Mouse (Mus musculus) midbrain, embryonic 10.5 days (tissue): Measurements from ENCODE around the gene Cat. TPM values are rescaled to one million over a fixed set of nuclear protein-coding genes. Genes with fewer than 3 reads are reported as not detected.

ENCODE experiments used
- DNase-seq: peaks from one replicate; pipeline ENCODE4 v3.0.0-alpha.2; 2017; ENCODE audit warnings: low spot score
- H3K27ac ChIP-seq: fragments of 300-500 bp; sonication (generic); replicated peaks from 2 replicates; pipeline ENCODE4 v1.5.1; 2016; ENCODE audit warnings: mild to moderate bottlenecking
- H3K27me3 ChIP-seq: fragments of 300-500 bp; sonication (generic); 2 replicates; pipeline ENCODE4 v1.6.1; 2016; ENCODE audit warnings: low read depth, mild to moderate bottlenecking; ENCODE audit not compliant: poor library complexity, severe bottlenecking
- H3K36me3 ChIP-seq: fragments of 300-500 bp; sonication (generic); 2 replicates; pipeline ENCODE4 v1.6.1; 2016; ENCODE audit warnings: mild to moderate bottlenecking, moderate library complexity
- H3K4me1 ChIP-seq: fragments of 300-500 bp; sonication (generic); 2 replicates; pipeline ENCODE4 v1.6.1; 2016
- H3K4me3 ChIP-seq: fragments of 300-500 bp; sonication (generic); 2 replicates; pipeline ENCODE4 v1.5.1; 2016; ENCODE audit warnings: mild to moderate bottlenecking, moderate library complexity
- H3K9me3 ChIP-seq: fragments of 300-500 bp; sonication (generic); replicated peaks from 2 replicates; pipeline ENCODE4 v1.6.1; 2016; ENCODE audit warnings: mild to moderate bottlenecking
- WGBS: fragments of 180-500 bp; shearing (Covaris S2); methylation state at CpG from one replicate; pipeline ENCODE4 v1.1.7; 2016; 5-methylcytosine and 5-hydroxymethylcytosine counted together
- polyA plus RNA-seq: library from polyadenylated mRNA; unstranded; fragments of >200 nt; fragmentation: Nextera tagmentation; extraction: Ambion mirVana; gene quantifications from 2 replicates; pipeline ENCODE4 v1.2.1, GENCODE M21; 2016

Cat gene
- polyA plus RNA-seq, 1 experiment from 2014 or later: 102 TPM

GRCm38 (mm10) chr2:103449813-103450212 lies 35.1 kb downstream of the Cat start:
- H3K27me3 ChIP-seq: 0 out of 2 replicates have a peak, but pooled peaks cover 6% of the 10 kb centered on the region
- 90% methylated on average over 7 of the region's 7 CpGs for WGBS

GRCm38 (mm10) chr2:103448947-103449560 lies 35.9 kb downstream of the Cat start:
- Histone ChIP-seq H3K4me1 (peaks cover 10% of the 10 kb centered on the region), H3K27me3 (0 out of 2 replicates have a peak, but pooled peaks cover 6% of the 10 kb centered on the region), H3K27ac (no peak overlapping the region), H3K36me3 (peaks cover 16% of the 10 kb centered on the region), H3K4me3 (no peak overlapping the region), H3K9me3 (no peaks in the 10 kb centered on the region)
- 80% methylated on average over 14 of the region's 14 CpGs for WGBS
- DNase-seq: no peak

More at GRCm38 (mm10) chr2:103449813-103450212, 35.1 kb downstream of the Cat start:
- no peak for DNase-seq
- H3K9me3 ChIP-seq: no peaks in the 10 kb centered on the region
- H3K4me3 ChIP-seq: no peak overlapping the region
- no peak overlapping the region for H3K27ac ChIP-seq
- peaks cover 24% of the 10 kb centered on the region for H3K36me3 ChIP-seq
- H3K4me1 ChIP-seq: peaks cover 8% of the 10 kb centered on the region

- Histone ChIP-seq H3K9me3 (no peaks in the 10 kb centered on the region), H3K4me1 (peaks cover 10% of the 10 kb centered on the region), H3K36me3 (no peaks in the 10 kb centered on the region), H3K27me3 (0 out of 2 replicates have a peak, but pooled peaks cover 6% of the 10 kb centered on the region), H3K27ac (no peak overlapping the region), H3K4me3 (no peak overlapping the region)
- no peak for DNase-seq
- WGBS: 91% methylated on average over 6 of the region's 6 CpGs
Measured at GRCm38 (mm10) chr2:103446326-103446725, 38.6 kb downstream of the Cat start.

GRCm38 (mm10) chr2:103445776-103446175 lies 39.2 kb downstream of the Cat start:
- WGBS: 68% methylated on average over 6 of the region's 6 CpGs

GRCm38 (mm10) chr2:103439710-103440109 lies 45.2 kb downstream of the Cat start:
- peaks cover 10% of the 10 kb centered on the region for H3K4me1 ChIP-seq
- no peaks in the 10 kb centered on the region for H3K9me3 ChIP-seq
- peak overlapping the region; percentile 41 for H3K4me3 ChIP-seq
- H3K36me3 ChIP-seq: no peaks in the 10 kb centered on the region
- H3K27me3 ChIP-seq: no peaks in the 10 kb centered on the region
- 7% methylated on average over 12 of the region's 12 CpGs for WGBS
- DNase-seq: peak; percentile 82
- H3K27ac ChIP-seq: peak overlapping the region; percentile 76

More at GRCm38 (mm10) chr2:103445776-103446175, 39.2 kb downstream of the Cat start:
- Histone ChIP-seq H3K36me3 (no peaks in the 10 kb centered on the region), H3K9me3 (no peaks in the 10 kb centered on the region), H3K4me3 (no peak overlapping the region), H3K27me3 (0 out of 2 replicates have a peak, but pooled peaks cover 6% of the 10 kb centered on the region), H3K27ac (no peak overlapping the region), H3K4me1 (peaks cover 10% of the 10 kb centered on the region)
- peak; percentile 42 for DNase-seq

GRCm38 (mm10) chr2:103439071-103439622 lies 45.8 kb downstream of the Cat start:
- no peak overlapping the region for H3K4me3 ChIP-seq
- WGBS: 94% methylated on average over 11 of the region's 11 CpGs

GRCm38 (mm10) chr2:103436534-103436933 lies 48.4 kb downstream of the Cat start:
- H3K4me3 ChIP-seq: no peak overlapping the region
- 82% methylated on average over 5 of the region's 5 CpGs for WGBS
- H3K4me1 ChIP-seq: peaks cover 13% of the 10 kb centered on the region
- no peaks in the 10 kb centered on the region for H3K36me3 ChIP-seq
- H3K27me3 ChIP-seq: no peaks in the 10 kb centered on the region
- H3K27ac ChIP-seq: 0 out of 2 replicates have a peak overlapping the region, but pooled peaks have one; percentile 9
- DNase-seq: no peak
- no peaks in the 10 kb centered on the region for H3K9me3 ChIP-seq

More at GRCm38 (mm10) chr2:103439071-103439622, 45.8 kb downstream of the Cat start:
- Histone ChIP-seq H3K4me1 (peaks cover 9% of the 10 kb centered on the region), H3K9me3 (no peaks in the 10 kb centered on the region), H3K36me3 (no peaks in the 10 kb centered on the region), H3K27me3 (no peaks in the 10 kb centered on the region), H3K27ac (no peak overlapping the region)
- DNase-seq: no peak

- DNase-seq: no peak
- Histone ChIP-seq H3K4me3 (no peak overlapping the region), H3K9me3 (no peaks in the 10 kb centered on the region), H3K27me3 (no peaks in the 10 kb centered on the region), H3K27ac (no peak overlapping the region), H3K36me3 (no peaks in the 10 kb centered on the region), H3K4me1 (peaks cover 15% of the 10 kb centered on the region)
- 83% methylated on average over 2 of the region's 2 CpGs for WGBS
Measured at GRCm38 (mm10) chr2:103435110-103435509, 49.9 kb downstream of the Cat start.

- no peak overlapping the region for H3K27ac ChIP-seq
Measured at GRCm38 (mm10) chr2:103432695-103433275, 52.2 kb downstream of the Cat start.

GRCm38 (mm10) chr2:103430712-103431111 lies 54.2 kb downstream of the Cat start:
- Histone ChIP-seq H3K9me3 (no peaks in the 10 kb centered on the region), H3K27me3 (no peaks in the 10 kb centered on the region), H3K4me1 (peaks cover 15% of the 10 kb centered on the region), H3K36me3 (no peaks in the 10 kb centered on the region), H3K27ac (no peak overlapping the region), H3K4me3 (no peak overlapping the region)
- no peak for DNase-seq
- WGBS: 67% methylated on average over 1 of the region's 1 CpGs

More at GRCm38 (mm10) chr2:103432695-103433275, 52.2 kb downstream of the Cat start:
- WGBS: 86% methylated on average over 8 of the region's 8 CpGs
- DNase-seq: no peak
- H3K4me3 ChIP-seq: no peak overlapping the region
- no peaks in the 10 kb centered on the region for H3K9me3 ChIP-seq
- H3K27me3 ChIP-seq: no peaks in the 10 kb centered on the region
- H3K4me1 ChIP-seq: peaks cover 15% of the 10 kb centered on the region
- H3K36me3 ChIP-seq: no peaks in the 10 kb centered on the region

GRCm38 (mm10) chr2:103428356-103428755 lies 56.6 kb downstream of the Cat start:
- 85% methylated on average over 3 of the region's 3 CpGs for WGBS
- Histone ChIP-seq H3K4me3 (no peak overlapping the region), H3K9me3 (no peaks in the 10 kb centered on the region), H3K4me1 (peaks cover 28% of the 10 kb centered on the region), H3K27ac (no peak overlapping the region), H3K27me3 (no peaks in the 10 kb centered on the region), H3K36me3 (no peaks in the 10 kb centered on the region)
- no peak for DNase-seq

- WGBS: 85% methylated on average over 11 of the region's 11 CpGs
- Histone ChIP-seq H3K4me3 (no peak overlapping the region), H3K27me3 (no peaks in the 10 kb centered on the region), H3K27ac (no peak overlapping the region), H3K9me3 (no peaks in the 10 kb centered on the region), H3K36me3 (no peaks in the 10 kb centered on the region), H3K4me1 (peaks cover 22% of the 10 kb centered on the region)
- DNase-seq: no peak
Measured at GRCm38 (mm10) chr2:103425456-103426063, 59.4 kb downstream of the Cat start.
